Mouse (Mus musculus) CH12.LX (cell line): ENCODE data around the gene Dlst.

ENCODE experiments used
- CTCF ChIP-seq, 2 experiments: IDR thresholded peaks in 1 of 2; conservative IDR thresholded peaks in 1 of 2; 2 replicates each; pipeline ENCODE4 v1.5.1; 2011 to 2012; ENCODE audit warnings: low read depth in 2 of 2, low read length in 2 of 2, improper control_type of control experiment in 1 of 2, inconsistent platforms in 1 of 2, mild to moderate bottlenecking in 1 of 2, moderate library complexity in 1 of 2
- EP300 ChIP-seq: IDR thresholded peaks from 2 replicates; pipeline ENCODE4 v1.6.1; 2011; ENCODE audit warnings: low read length, improper control_type of control experiment
- HCFC1 ChIP-seq: IDR thresholded peaks from 2 replicates; pipeline ENCODE4 v1.6.1; 2012; ENCODE audit warnings: low read depth, mild to moderate bottlenecking, inconsistent platforms, low read length, improper control_type of control experiment
- JUN ChIP-seq: IDR thresholded peaks from 2 replicates; pipeline ENCODE4 v1.6.1; 2011; ENCODE audit warnings: low read depth, mild to moderate bottlenecking, low read length, improper control_type of control experiment, moderate library complexity; ENCODE audit not compliant: insufficient read depth
- KAT2A ChIP-seq: IDR thresholded peaks from 2 replicates; pipeline ENCODE4 v1.6.1; 2012; ENCODE audit warnings: low read length, improper control_type of control experiment, inconsistent platforms; ENCODE audit not compliant: insufficient replicate concordance
- MAX ChIP-seq: IDR thresholded peaks from 2 replicates; pipeline ENCODE4 v1.6.1; 2011; ENCODE audit warnings: low read length, improper control_type of control experiment
- MAZ ChIP-seq: IDR thresholded peaks from 2 replicates; pipeline ENCODE4 v1.6.1; 2012; ENCODE audit warnings: low read depth, mild to moderate bottlenecking, inconsistent platforms, low read length, improper control_type of control experiment, moderate library complexity
- POLR2A ChIP-seq: IDR thresholded peaks from 2 replicates; pipeline ENCODE4 v1.6.1; 2011; ENCODE audit warnings: low read depth, mild to moderate bottlenecking, improper control_type of control experiment, low read length
- POLR2AphosphoS2 ChIP-seq: IDR thresholded peaks from 2 replicates; pipeline ENCODE4 v1.6.1; 2011; ENCODE audit warnings: low read depth, low read length, improper control_type of control experiment
- RAD21 ChIP-seq: IDR thresholded peaks from 2 replicates; pipeline ENCODE4 v1.6.1; 2011; ENCODE audit warnings: low read depth, mild to moderate bottlenecking, low read length, improper control_type of control experiment, moderate library complexity
- RCOR1 ChIP-seq: conservative IDR thresholded peaks from 2 replicates; pipeline ENCODE4 v1.6.1; 2012; ENCODE audit warnings: low read depth, mild to moderate bottlenecking, inconsistent platforms, low read length, improper control_type of control experiment
- TCF12 ChIP-seq: IDR thresholded peaks from 2 replicates; pipeline ENCODE4 v1.6.1; 2014; ENCODE audit warnings: low read depth, mild to moderate bottlenecking, inconsistent platforms, low read length, improper control_type of control experiment
- USF1 ChIP-seq: IDR thresholded peaks from 2 replicates; pipeline ENCODE4 v1.6.1; 2014; ENCODE audit warnings: low read depth, mild to moderate bottlenecking, inconsistent platforms, low read length, improper control_type of control experiment
- ZMIZ1 ChIP-seq: IDR thresholded peaks from 2 replicates; pipeline ENCODE4 v1.6.1; 2012; ENCODE audit warnings: low read depth, mild to moderate bottlenecking, inconsistent platforms, low read length, improper control_type of control experiment

DNA sequence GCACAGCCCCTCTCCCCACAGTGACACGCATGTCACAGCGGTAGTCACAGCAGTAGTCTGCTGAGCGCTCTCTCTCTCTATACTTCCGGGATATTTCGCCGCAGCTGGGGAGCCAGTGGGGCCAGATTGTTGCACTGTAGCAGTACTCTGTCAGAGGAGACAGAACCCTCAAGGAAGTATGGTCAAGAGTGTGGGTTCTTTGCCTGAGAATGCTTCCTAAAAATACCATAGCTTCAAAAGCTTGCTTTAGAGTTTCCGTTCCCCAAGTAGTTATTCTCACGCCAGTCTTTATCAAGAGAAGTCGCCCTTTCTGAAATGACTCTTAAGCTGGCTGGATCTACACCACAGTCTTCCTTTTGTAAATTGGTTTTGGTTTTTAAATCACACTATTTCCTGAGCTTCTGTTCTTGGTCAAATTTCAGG is 12.5 kb downstream of the Dlst start:
- TF ChIP-seq CTCF (conservative IDR thresholded peaks at IDR 0.05 in 1 of 2, IDR thresholded peaks at IDR 0.05 in 1 of 2; ENCODE audit: low read depth in 2 of 2, low read length in 2 of 2): no peak
- TF ChIP-seq POLR2AphosphoS2: no peak
- TF ChIP-seq TCF12: peak; percentile 75
- TF ChIP-seq MAZ: peak; percentile 86
- peak; percentile 42; the same call in 1 of the 2 replicates for TF ChIP-seq POLR2A
- no peak; the same call in 1 of the 2 replicates for TF ChIP-seq MAX
- peak; percentile 82 for TF ChIP-seq EP300
- no peak for TF ChIP-seq ZMIZ1
- no peak for TF ChIP-seq USF1
- no peak; the same call in none of the 2 replicates for TF ChIP-seq RCOR1
- no peak; the same call in none of the 2 replicates for TF ChIP-seq RAD21
- TF ChIP-seq JUN: peak; percentile 64; the same call in 1 of the 2 replicates
- peak; percentile 58 for TF ChIP-seq HCFC1
- no peak for TF ChIP-seq KAT2A
